Mouse (Mus musculus) embryo, embryonic 9.5 days (tissue): Measurements from ENCODE around the gene Tmcc1.

Source experiments
- DNase-seq: peaks from one replicate; pipeline ENCODE4 v3.0.0-alpha.2; 2017; ENCODE audit errors: extremely low spot score

Tmcc1 gene

DNA sequence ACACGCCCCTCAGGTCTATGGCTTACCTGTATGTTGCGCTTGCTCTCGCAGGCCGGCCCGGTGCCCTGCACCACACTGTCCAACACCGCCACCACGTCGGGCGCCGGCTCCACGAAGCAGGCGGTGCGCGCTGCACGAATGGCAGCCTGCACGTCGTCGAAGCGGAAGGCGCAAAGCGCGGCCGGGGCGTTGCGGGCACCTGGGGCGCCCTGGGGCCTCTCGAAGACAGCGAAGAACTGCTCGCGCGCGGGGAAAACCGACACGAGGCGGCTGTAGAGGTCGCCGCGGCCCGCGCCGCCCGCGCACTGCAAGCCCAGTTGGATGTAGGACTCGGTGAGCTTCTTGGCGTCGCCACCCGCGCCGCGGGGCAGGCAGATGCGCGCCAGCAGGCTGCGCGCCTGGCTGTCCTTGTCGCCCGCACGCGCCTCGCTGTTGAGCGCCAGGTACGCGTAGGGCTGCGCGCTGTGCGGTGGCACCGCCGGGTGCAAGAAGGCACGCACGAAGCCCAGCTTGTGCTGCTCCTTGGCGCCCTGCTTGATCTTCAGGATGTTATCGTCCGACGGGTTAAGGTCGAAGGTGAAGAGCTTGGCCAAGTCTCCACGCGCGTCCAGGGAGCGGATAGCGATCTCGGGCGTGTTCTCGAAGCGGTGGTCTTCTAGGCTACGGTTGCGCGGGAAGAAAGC is 199.7 kb downstream of the Tmcc1 start:
- DNase-seq = peak; percentile 38

DNA sequence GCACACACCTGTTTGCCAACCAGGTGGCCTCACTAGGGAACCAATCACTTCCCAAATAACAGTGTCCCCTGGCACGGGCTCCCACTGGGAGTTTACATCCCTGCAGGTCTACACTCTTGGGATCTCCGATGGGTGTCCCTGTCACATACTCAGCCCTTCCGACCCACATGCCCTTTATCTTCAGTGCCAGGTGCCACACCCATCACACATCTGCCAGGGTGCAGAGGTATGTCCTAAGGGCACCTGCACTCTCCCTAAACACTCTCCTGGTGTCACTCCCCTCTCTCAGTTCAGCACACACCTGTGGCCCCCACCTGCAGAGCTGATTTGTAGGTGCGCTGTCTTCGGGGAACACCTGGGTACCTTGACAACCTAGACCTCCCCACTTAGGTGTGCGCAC is 200.3 kb downstream of the Tmcc1 start:
- no peak for DNase-seq

DNA sequence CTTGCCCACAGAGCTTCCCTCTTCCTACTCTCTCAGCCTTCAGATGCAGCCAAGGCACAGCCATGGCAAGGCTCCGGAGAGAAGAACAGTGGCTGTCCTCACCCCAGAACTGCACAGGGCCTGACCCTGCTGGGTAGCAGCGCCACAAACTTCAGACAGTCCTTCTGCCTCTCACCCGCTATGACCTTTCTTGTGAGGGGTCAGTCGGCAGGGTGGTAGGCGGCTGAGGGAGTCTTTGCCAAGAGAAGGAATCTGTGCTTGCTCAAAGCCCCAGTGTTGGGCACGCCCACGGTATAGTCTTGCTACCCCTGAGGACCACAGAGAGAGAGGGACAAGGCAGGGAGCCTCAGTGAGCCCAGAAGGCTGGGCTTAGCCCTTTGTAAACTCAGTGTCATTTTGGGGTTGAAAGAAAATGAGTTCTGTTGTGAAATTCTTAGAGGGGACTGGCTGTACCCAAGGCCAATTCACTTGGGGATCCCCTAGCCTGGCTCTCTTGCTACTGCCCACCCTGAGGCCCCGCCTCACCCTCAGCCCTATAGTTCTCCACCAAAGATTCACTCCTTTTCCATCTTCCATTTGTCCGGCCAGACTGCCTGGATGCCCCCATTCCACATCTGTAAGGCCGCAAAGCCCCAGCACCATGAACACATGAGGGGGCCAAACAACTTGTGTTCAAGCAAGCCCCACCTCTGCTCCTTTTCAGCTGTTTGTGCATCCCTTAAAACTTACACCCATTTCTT is 201.2 kb downstream of the Tmcc1 start:
- DNase-seq = peak; percentile 29

DNA sequence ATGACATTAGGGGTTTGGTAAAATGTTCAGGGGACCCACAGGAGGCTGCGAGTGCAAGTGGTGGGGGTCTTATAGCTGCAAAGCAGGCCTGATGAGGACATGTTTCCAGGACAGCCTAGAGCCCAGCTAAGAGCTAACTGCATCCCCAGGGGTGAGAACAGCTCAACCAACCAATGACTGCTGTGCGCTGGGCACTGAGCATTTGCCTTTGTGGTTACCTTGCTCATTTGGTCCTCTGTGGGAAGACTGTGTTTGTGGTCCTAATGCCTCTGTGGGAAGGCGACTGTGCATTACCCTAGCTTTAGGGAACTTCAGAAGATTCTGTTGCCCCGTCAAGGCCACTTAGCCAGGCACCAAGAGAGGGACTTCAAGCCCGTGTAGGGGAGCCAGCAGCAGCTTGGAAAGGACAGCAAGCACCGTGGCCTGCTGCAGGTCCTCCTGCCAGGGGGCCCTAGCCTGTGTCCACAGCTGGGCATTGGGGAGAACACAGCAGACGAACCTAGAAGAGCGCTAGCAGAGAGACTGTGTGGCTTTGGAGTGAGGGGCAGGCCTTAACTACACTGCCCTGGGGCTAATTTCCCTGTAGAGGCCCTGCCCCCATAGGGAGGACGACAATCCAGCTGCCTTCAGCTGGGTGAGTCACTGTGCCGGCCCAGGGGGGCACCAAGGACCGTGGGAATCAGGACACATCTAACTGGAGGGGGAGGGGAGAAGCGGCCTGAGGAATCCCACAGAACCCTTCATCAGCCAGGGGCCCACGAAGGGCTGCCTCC is 202.0 kb downstream of the Tmcc1 start:
- DNase-seq = peak; percentile 27

DNA sequence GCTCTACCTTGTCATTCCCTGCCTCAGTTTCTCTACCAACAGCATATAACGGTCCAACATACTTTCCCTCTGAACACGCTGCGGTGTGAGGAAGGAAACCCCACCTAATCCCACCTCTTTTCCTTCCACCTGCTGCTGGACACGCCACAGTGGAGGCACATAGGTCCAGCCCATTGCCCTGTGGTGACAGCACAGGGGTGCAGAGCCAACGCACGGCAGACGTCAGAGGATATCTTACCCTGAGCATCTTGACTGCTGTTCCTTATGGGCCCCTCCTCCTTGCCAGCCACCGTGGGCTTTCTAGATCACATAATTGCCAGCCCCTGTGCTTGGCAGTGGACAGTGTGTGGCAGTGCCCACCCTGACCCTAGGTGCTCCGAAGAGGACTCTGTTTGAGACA is 202.8 kb downstream of the Tmcc1 start:
- DNase-seq = no peak

DNA sequence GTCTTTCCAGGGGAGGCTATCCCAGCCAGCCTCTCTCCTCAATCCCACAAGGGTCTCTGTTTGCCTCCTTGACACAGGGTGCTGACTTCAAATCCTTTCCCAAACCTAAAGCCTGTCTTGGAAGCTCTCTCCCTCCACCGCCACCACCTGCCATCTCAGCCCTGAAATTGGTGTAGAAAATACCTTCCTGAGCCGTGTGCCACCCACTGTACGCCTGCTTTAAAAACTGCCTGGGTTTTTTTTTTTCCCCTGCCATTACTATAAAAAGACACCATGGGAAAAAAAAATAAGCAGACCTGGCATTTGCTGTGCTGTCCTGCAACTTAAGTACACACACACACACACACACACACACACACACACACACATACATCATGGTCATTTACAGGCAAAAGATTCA is 203.2 kb downstream of the Tmcc1 start:
- DNase-seq = no peak

DNA sequence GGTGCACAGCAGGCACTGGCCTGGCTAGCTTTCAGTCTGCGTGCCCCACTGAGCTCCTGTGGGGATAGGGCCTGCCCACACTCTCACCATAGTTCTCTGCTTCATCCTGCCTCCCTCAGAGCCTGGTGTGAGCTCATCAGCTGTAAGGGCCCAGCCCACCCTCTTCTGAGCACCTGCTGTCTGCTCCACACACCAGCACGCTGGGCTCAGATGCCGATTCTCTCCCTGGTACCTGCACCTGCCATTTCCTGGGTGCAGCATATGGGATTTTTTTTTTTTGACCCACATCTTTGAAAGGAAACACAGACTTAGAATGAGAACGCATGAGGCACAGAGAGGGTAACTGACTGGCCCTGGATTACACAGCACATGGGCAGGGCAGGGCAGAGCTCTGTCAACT is 203.7 kb downstream of the Tmcc1 start:
- no peak for DNase-seq

DNA sequence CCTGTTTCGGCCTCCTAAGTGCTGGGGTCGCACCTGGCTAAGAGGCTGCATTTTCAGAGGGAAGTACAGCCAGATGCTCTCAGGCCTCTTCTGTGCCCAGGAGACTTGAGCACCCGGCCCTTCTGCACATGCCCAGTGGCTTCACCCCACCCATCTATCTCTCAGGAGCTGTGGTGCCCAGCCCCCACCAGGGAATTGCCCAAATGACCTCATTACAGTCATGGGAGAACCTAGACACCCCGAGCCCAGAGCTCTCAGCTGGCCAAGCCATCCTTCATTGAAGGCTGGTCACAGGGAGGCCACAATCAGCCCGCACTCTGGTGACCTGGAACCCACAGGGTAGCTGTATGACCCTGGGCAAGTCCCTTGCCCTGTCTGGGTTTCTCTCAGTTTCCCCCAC is 204.3 kb downstream of the Tmcc1 start:
- no peak for DNase-seq

DNA sequence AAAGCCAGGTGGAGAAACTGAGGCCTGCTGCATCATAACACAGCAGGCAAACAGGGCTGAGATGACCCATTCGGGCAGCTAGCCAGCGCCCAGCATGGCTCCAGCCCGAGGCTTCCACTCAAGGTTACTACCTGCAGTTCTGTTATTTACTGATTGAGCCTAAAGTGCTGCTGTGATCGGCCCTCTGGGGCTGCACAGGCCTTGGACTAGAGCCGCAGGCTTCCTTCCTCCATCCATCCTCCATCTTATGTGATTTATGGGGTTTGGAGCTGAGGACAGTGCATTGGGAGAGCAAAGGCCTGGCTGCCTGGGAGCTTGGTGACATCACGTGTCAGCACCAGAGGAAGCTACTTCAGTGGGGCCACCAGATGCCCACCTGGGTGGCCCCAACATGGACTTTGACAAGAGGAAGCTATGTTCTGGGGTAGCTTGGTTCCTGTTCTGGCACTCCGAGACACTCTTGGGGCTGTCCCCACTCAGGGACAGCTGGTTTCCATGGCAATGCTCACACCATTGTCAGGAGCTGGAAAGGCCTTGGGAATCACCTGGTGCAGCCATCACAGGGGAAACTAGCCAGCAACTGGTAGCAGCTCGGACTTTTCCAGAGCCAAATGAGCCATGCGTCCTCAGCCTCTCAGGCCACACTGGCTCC is 206.1 kb downstream of the Tmcc1 start:
- no peak for DNase-seq

DNA sequence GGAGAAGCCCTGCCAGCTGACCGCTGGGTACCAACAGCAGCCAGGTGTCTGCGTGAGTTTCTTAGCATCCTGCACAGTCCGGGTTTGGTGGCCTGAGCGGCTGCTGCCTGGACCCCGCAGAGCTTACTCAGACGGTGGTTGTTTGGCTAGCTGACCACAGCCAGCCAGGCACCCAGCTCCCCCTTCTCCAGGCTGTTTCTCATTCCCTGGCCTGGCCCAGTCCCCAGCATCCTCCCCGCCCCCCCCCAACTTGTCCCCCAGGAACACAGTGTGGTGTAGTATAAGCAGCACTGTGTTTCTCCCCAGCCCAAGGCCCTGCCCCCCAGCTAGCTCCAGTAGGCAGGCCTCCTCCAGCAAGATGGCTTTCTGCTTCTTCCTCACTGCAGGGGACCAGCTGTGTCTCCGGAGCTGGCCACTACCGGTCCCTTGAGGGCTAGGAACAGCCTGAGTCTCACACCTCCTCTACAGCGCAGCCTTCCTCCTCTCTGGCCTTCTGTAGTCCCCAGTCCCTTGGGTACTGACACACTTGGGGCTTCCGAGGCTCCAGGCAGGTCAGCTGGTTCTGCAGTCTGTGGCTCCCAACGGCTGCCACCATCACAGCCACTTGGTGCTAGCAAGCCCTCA is 206.7 kb downstream of the Tmcc1 start:
- DNase-seq = no peak

DNA sequence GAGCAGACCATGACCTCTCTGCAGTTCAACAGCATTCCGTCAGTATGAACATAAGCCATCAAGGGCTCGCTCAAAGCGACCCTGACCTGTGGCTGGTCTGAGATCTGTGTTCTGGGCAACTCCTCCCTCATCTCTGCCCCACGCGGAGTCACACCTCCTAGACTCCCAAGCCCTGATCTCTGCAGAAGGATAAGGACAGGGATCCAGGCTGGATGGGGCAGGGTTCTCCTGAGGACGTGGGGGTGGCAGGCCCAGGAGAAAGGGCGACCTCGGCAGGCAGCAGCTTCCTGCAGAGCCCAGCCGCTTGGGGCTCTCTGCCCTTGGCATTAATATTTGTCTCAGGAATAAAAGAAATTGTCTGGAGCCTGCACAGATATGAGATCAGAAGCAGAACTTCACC is 207.7 kb downstream of the Tmcc1 start:
- no peak for DNase-seq

DNA sequence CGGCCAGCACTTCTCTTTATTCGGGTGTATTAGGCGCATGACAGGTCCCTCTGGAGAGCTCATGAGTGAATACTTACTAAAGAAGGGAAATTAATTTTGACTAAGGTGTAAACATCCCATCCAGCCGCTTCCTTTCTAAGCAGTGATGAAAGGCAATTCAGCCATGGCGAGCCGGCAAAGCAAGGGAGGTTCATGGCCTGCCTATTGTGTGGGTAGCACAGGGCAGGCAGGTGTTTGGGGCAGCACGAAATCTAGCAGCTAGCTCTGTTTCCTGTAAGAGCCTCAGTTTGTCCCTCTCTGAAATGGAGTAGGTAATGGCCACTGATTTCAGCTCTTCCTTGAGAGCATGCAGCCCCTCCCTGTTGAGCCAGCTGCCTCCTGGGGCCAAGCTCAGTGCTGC is 208.7 kb downstream of the Tmcc1 start:
- no peak for DNase-seq

DNA sequence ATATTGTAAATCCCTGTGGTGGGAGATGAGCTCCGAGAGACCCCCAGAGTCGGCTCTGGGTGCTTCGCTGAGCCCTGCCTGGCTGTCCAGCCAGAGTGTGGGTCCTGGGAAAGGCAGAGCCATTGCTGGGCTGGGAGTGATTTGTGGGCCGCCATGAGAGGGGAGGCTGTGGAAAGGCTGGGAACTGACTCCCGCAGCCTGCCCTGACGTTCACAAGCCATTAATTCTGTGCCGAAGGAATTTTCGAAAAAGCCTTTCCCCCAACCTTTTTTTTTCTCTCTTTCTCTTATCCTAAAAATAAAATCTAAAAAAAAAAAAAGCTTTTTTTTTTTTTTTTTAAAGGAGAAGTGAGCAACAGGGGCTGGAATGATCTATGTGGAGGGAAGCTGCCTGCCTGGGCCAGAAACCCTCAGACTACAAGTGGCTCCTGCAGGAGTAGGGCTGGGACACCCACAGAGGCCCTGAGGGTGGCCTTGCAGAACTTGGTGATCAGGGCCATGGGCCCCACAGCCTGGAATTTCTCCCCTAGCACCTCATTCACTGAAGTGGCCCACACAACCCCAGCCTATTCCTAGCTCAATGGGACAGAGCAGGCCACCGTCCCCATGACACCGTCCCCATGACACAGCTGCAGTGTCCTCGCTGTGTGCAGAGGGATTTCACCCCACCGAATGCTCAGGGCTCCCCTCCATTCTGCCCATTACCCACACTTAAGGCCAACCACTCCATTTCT is 209.8 kb downstream of the Tmcc1 start:
- no peak for DNase-seq

DNA sequence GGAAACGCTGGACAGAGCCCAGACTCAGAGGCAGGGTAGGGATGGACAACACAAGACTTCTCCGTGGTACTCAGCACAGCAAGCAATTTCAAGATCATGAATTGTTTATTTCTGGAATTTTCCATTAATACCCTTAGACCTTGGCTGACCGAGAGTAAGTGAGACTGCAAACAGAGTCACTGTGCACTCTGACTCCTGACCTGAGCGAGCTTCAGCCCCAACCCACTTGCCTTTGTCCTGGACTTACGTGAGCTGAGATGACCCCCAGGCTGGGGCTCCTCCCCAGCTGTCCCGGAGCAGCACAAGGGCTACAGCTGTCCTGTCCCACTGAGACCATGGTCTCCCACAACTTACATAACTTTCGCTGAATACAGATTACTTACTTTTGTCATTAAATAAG is 210.4 kb downstream of the Tmcc1 start:
- no peak for DNase-seq

DNA sequence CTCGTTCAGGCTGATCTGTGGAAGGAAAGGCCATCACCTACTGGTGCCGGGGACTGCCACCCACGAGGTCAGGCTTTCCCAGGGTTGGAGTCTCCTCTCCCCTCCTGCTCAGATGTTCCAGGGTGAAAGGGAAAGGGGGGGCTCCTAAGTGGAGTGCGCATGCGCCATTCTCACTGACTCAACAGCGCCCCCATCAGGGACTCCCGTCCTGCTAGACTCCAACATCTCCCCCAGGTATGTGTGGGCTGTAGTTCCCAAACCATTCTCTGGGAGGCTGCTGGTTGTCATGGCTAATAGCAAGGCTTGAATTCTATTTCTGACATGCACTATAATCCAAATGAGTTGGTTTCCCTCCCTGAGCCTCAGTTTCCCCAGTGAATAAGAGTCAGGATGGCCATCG is 214.7 kb downstream of the Tmcc1 start:
- DNase-seq = no peak

DNA sequence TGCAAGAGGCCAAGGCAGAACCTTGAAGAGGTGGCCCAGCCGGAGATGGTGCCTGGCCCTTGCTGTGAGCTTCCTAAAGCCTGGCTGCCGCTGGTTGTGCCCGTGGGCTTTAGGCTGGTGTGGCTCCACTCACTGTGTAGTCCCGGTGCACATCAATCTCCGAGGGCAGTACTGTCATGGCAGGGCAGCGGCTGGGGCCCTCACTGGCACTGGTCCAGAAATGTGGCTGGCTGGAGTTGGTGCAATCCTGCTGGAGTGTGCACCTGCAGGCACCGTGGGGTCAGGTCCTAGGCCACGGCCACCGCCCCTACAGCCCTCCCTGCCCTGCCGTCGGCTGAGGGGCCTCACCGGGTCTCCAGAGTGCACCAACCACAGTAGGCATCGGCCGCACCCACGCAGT is 215.5 kb downstream of the Tmcc1 start:
- DNase-seq = no peak

DNA sequence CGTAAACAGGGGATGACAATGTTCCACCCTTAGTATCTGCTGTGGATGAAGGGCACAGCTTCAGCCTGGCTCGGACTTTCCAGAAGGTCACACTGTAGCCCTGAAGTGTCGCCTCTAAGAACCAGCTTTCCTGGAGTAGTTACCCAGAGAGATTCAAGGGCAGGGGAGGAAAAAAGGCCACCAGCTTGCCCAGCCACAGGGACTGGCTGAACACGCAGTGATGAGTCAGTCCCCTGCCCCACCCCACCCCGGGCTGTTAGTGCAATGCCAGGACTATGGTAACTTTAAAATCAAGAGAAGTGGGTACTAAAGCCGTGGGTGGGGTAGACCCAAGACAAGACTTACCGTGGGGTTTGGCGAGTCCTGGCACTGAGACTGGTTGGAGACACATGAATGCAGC is 217.7 kb downstream of the Tmcc1 start:
- no peak for DNase-seq

DNA sequence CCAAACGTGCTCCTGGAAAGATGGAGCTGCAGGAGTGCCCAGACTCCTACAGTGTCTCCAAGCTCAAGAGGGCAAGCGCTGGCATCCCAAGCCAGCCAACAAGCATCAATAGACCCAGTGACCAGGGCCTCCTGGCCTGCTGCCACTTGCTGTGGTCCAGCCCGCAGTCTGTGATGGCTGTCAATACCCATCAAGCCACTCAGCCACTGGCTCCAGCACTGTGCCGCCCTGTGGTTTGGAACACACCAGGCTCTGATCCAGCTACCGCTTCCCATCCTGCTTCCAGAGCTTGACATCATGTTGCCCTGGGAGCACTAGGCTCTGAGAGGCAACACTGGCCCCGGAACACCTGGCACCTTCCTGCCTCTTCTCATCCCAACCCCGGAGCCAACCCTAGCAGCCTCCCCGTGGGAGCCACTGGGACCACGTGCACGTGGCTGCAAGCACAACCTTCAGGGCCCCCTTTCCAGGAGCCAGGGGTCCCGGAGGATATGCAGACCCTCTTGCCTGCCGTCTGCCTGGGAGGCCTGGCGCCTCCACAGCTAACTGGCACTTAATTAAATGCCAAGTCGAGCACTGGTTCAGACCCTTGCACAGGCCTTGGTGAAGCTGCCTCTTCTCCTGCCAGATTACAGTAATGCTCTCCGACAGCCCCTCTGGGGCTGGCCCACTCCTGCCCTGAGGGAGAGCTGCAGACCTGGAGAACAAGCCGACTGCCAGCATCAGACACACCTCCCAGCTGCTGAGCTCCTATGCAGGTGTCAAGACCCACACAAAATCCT is 219.2 kb downstream of the Tmcc1 start:
- no peak for DNase-seq

DNA sequence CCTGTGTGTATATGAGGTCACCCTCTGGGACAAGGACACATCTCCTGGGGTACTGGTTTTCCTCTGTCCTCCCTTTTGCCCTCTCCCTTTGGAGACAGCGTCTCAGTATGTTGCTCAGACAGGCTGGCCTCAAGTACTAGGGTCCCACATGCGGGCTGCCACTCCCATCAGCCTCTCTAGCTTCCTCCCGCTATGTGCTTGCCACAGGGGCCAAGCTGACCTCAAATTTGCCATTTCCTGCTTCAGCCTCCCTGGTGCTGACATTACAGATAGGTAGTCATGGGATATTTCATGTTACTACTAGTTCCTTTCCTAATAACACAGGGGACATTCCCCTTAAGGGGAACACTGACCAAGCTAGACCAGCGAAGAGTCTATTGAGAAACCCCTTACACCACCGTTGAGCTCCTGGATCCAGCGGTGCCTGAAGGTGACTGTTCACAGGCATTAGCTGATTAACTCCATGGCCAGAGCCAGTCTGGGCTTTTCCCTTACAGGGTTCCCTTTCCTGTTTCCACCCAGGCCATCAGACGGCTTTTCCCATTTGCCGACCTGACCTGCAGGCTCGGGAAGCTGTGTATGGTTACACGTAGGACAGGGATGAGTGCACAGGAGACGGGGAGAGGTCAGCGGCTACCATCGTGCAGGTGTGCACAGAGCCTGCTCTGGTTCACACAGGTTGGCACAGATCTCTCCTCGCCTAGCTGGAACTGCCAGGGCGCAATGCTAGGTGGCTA is 220.0 kb downstream of the Tmcc1 start:
- DNase-seq = no peak
